Mouse (Mus musculus) CH12.LX (cell line): ENCODE data around the gene Dgcr8. TPM values are rescaled to one million over a fixed set of nuclear protein-coding genes. Genes with fewer than 3 reads are reported as not detected.

Source experiments
- DNase-seq: peaks from one replicate; pipeline ENCODE4 v3.0.0-alpha.2; 2013; ENCODE audit errors: extremely low read depth
- H3K27ac ChIP-seq: 2 replicates; pipeline ENCODE4 v1.5.1; 2012; ENCODE audit warnings: low read depth, mild to moderate bottlenecking, control low read depth, moderate library complexity; ENCODE audit not compliant: insufficient read depth
- H3K27me3 ChIP-seq: replicated peaks from 2 replicates; pipeline ENCODE3; 2012; ENCODE audit warnings: inconsistent platforms
- H3K36me3 ChIP-seq, 2 experiments: replicated peaks in 1 of 2; 2 replicates each; pipeline versions ENCODE3 to v1.6.1; 2012; ENCODE audit warnings: inconsistent platforms in 1 of 2, low read length in 1 of 2, mild to moderate bottlenecking in 1 of 2, mixed read lengths in 1 of 2, moderate library complexity in 1 of 2; ENCODE audit not compliant: control insufficient read depth in 1 of 2, insufficient read depth in 1 of 2
- H3K4me1 ChIP-seq, 2 experiments: 2 replicates each; pipeline ENCODE4 v1.6.1; 2012; ENCODE audit warnings: inconsistent platforms in 1 of 2, moderate library complexity in 1 of 2; ENCODE audit not compliant: insufficient read depth in 2 of 2, control insufficient read depth in 1 of 2
- H3K4me2 ChIP-seq: 2 replicates; pipeline ENCODE4 v1.6.1; 2012; ENCODE audit warnings: low read depth, mild to moderate bottlenecking, control low read depth; ENCODE audit not compliant: poor library complexity, insufficient read depth, severe bottlenecking
- H3K4me3 ChIP-seq, 3 experiments: fragments of 150-350 bp in 1 of 3; sonication (generic) in 1 of 3; replicated peaks in 1 of 3; 2 replicates each; pipeline versions ENCODE3 to v1.5.1; 2011 to 2012; ENCODE audit warnings: low read depth in 2 of 3, low read length in 2 of 3, mild to moderate bottlenecking in 2 of 3, moderate library complexity in 2 of 3, control low read depth in 1 of 3, improper control_type of control experiment in 1 of 3, inconsistent platforms in 1 of 3, mixed read lengths in 1 of 3; ENCODE audit not compliant: poor library complexity in 1 of 3
- H3K79me2 ChIP-seq: replicated peaks from 2 replicates; pipeline ENCODE4 v1.6.1; 2012; ENCODE audit warnings: mild to moderate bottlenecking, moderate library complexity; ENCODE audit not compliant: control insufficient read depth, poor library complexity, insufficient read depth, severe bottlenecking; ENCODE audit errors: extremely low read depth
- H3K9ac ChIP-seq: 2 replicates; pipeline ENCODE4 v1.6.1; 2012; ENCODE audit warnings: low read depth, mild to moderate bottlenecking, control low read depth, moderate library complexity; ENCODE audit not compliant: insufficient read depth
- H3K9me3 ChIP-seq: replicated peaks from 2 replicates; pipeline ENCODE3; 2012; ENCODE audit warnings: low read length, inconsistent platforms, mixed read lengths
- CHD2 ChIP-seq: IDR thresholded peaks from 2 replicates; pipeline ENCODE4 v1.6.1; 2011; ENCODE audit warnings: low read length, improper control_type of control experiment
- ELF1 ChIP-seq: IDR thresholded peaks from 2 replicates; pipeline ENCODE4 v1.6.1; 2014; ENCODE audit warnings: low read depth, mild to moderate bottlenecking, inconsistent platforms, low read length, improper control_type of control experiment
- ETS1 ChIP-seq: conservative IDR thresholded peaks from 2 replicates; pipeline ENCODE4 v1.6.1; 2012; ENCODE audit warnings: low read depth, mild to moderate bottlenecking, inconsistent platforms, low read length, improper control_type of control experiment, moderate library complexity
- GABPA ChIP-seq: IDR thresholded peaks from 2 replicates; pipeline ENCODE4 v1.6.1; 2012; ENCODE audit warnings: low read depth, low read length, improper control_type of control experiment, inconsistent platforms; ENCODE audit not compliant: insufficient replicate concordance
- HCFC1 ChIP-seq: IDR thresholded peaks from 2 replicates; pipeline ENCODE4 v1.6.1; 2012; ENCODE audit warnings: low read depth, mild to moderate bottlenecking, inconsistent platforms, low read length, improper control_type of control experiment
- IRF4 ChIP-seq: IDR thresholded peaks from 2 replicates; pipeline ENCODE4 v1.6.1; 2014; ENCODE audit warnings: low read depth, mild to moderate bottlenecking, inconsistent platforms, low read length, improper control_type of control experiment
- JUN ChIP-seq: IDR thresholded peaks from 2 replicates; pipeline ENCODE4 v1.6.1; 2011; ENCODE audit warnings: low read depth, mild to moderate bottlenecking, low read length, improper control_type of control experiment, moderate library complexity; ENCODE audit not compliant: insufficient read depth
- JUND ChIP-seq: conservative IDR thresholded peaks from 2 replicates; pipeline ENCODE4 v1.6.1; 2011; ENCODE audit warnings: low read depth, low read length, improper control_type of control experiment
- KAT2A ChIP-seq: IDR thresholded peaks from 2 replicates; pipeline ENCODE4 v1.6.1; 2012; ENCODE audit warnings: low read length, improper control_type of control experiment, inconsistent platforms; ENCODE audit not compliant: insufficient replicate concordance
- MAX ChIP-seq: IDR thresholded peaks from 2 replicates; pipeline ENCODE4 v1.6.1; 2011; ENCODE audit warnings: low read length, improper control_type of control experiment
- MAZ ChIP-seq: IDR thresholded peaks from 2 replicates; pipeline ENCODE4 v1.6.1; 2012; ENCODE audit warnings: low read depth, mild to moderate bottlenecking, inconsistent platforms, low read length, improper control_type of control experiment, moderate library complexity
- MEF2A ChIP-seq: IDR thresholded peaks from 2 replicates; pipeline ENCODE4 v1.6.1; 2014; ENCODE audit warnings: low read depth, mild to moderate bottlenecking, inconsistent platforms, low read length, improper control_type of control experiment, borderline replicate concordance
- MXI1 ChIP-seq: IDR thresholded peaks from 2 replicates; pipeline ENCODE4 v1.6.1; 2011; ENCODE audit warnings: mild to moderate bottlenecking, low read depth, low read length, improper control_type of control experiment
- NELFE ChIP-seq: IDR thresholded peaks from 2 replicates; pipeline ENCODE4 v1.6.1; 2011; ENCODE audit warnings: low read depth, low read length, improper control_type of control experiment
- NRF1 ChIP-seq: IDR thresholded peaks from 2 replicates; pipeline ENCODE4 v1.6.1; 2014; ENCODE audit warnings: low read depth, mild to moderate bottlenecking, inconsistent platforms, low read length, improper control_type of control experiment, moderate library complexity
- POLR2AphosphoS2 ChIP-seq: IDR thresholded peaks from 2 replicates; pipeline ENCODE4 v1.6.1; 2011; ENCODE audit warnings: low read depth, low read length, improper control_type of control experiment
- RAD21 ChIP-seq: IDR thresholded peaks from 2 replicates; pipeline ENCODE4 v1.6.1; 2011; ENCODE audit warnings: low read depth, mild to moderate bottlenecking, low read length, improper control_type of control experiment, moderate library complexity
- RCOR1 ChIP-seq: conservative IDR thresholded peaks from 2 replicates; pipeline ENCODE4 v1.6.1; 2012; ENCODE audit warnings: low read depth, mild to moderate bottlenecking, inconsistent platforms, low read length, improper control_type of control experiment
- TBP ChIP-seq: conservative IDR thresholded peaks from 2 replicates; pipeline ENCODE4 v1.6.1; 2011; ENCODE audit warnings: low read depth, low read length, improper control_type of control experiment
- TCF12 ChIP-seq: IDR thresholded peaks from 2 replicates; pipeline ENCODE4 v1.6.1; 2014; ENCODE audit warnings: low read depth, mild to moderate bottlenecking, inconsistent platforms, low read length, improper control_type of control experiment
- USF2 ChIP-seq: conservative IDR thresholded peaks from 2 replicates; pipeline ENCODE4 v1.6.1; 2011; ENCODE audit warnings: low read depth, low read length, improper control_type of control experiment
- ZKSCAN1 ChIP-seq: IDR thresholded peaks from 2 replicates; pipeline ENCODE4 v1.6.1; 2012; ENCODE audit warnings: low read depth, inconsistent platforms, low read length, improper control_type of control experiment, borderline replicate concordance
- ZMIZ1 ChIP-seq: IDR thresholded peaks from 2 replicates; pipeline ENCODE4 v1.6.1; 2012; ENCODE audit warnings: low read depth, mild to moderate bottlenecking, inconsistent platforms, low read length, improper control_type of control experiment
- ZNF384 ChIP-seq: IDR thresholded peaks from 2 replicates; pipeline ENCODE4 v1.6.1; 2012; ENCODE audit warnings: low read depth, low read length, improper control_type of control experiment, inconsistent platforms
- dilution Hi-C: fragments of 300-500 bp; cut with MboI; formaldehyde crosslinking; loops from 2 replicates; pipeline ENCODE4 v1.14.3; 2020; ENCODE audit warnings: low sequenced_read_pairs; ENCODE audit not compliant: extremely low pct_unique_long_range_greater_than_20kb, extremely low pct_ligation_motif_present
- in situ Hi-C: fragments of 300-500 bp; cut with MboI; formaldehyde crosslinking; loops from 3 replicates; pipeline ENCODE4 v1.14.3; 2019; ENCODE audit warnings: low sequenced_read_pairs, low pct_ligation_motif_present, low pct_unique_long_range_greater_than_20kb, mixed read lengths
- polyA plus RNA-seq: library from polyadenylated mRNA; unstranded; fragments of >175 nt; gene quantifications from 2 replicates; pipeline ENCODE4 v1.2.1, GENCODE M21; 2012; ENCODE audit warnings: low read depth; ENCODE audit not compliant: insufficient read length
- total RNA-seq, 2 experiments: library from RNA; depleted of rRNA; stranded (reverse); fragments of 300-350 nt in 1 of 2; fragments of >200 nt in 1 of 2; gene quantifications; 2 replicates each; pipeline ENCODE4 v1.2.3; 2012 to 2014

Gene Dgcr8
- total and polyA plus RNA-seq, 3 experiments, result 29.1 to 39.9 (median 31.8) TPM

GRCm38 (mm10) chr16:18218580-18218996 is 70.5 kb downstream of the Dgcr8 start (continued):
- TF ChIP-seq RCOR1 (peak; percentile 58), ZMIZ1 (no peak), POLR2AphosphoS2 (no peak), HCFC1 (0 out of 2 replicates have a peak, but pooled peaks have one; percentile 30)

GRCm38 (mm10) chr16:18217579-18217978 is 71.5 kb downstream of the Dgcr8 start, which contains the start of gene Ccdc188:
Gene Ccdc188, plus strand, starts transcription at chr16:18217879.
- dilution Hi-C loops (no loop called here), in situ Hi-C loops (no loop called here)
- DNase-seq, result no peak

GRCm38 (mm10) chr16:18214858-18215257 is 74.2 kb downstream of the Dgcr8 start:
- dilution Hi-C loops (no loop called here), in situ Hi-C loops (loop anchor here (5.0 kb wide), 2 partner anchors 38 to 93 kb away; no protein-coding TSS in a partner anchor)
- H3K27ac ChIP-seq, result no peak overlapping the region
- H3K36me3 ChIP-seq, result no peaks in the 10 kb centered on the region
- H3K9me3 ChIP-seq, result no peaks in the 10 kb centered on the region
- peaks cover 5% of the 10 kb centered on the region for H3K27me3 ChIP-seq
- H3K4me3 ChIP-seq, result no peak overlapping the region
- H3K79me2 ChIP-seq, result no peaks in the 10 kb centered on the region
- TF ChIP-seq MXI1 (no peak), ELF1 (no peak), POLR2AphosphoS2 (no peak), TCF12 (no peak), TBP (no peak), ZMIZ1 (no peak), IRF4 (no peak), KAT2A (no peak), NRF1 (no peak), MAZ (no peak), CHD2 (no peak), ZNF384 (no peak)
- no peak overlapping the region for H3K9ac ChIP-seq
- no peak overlapping the region for H3K4me2 ChIP-seq
- DNase-seq, result no peak
- H3K4me1 ChIP-seq, result peaks cover 30 to 55% of the 10 kb centered on the region in 2 experiments

More at GRCm38 (mm10) chr16:18217579-18217978, 71.5 kb downstream of the Dgcr8 start, which contains the start of gene Ccdc188:
- peak within 1 kb of the TSS; percentile 42 for H3K9ac ChIP-seq
- no peaks in the 10 kb centered on the region for H3K79me2 ChIP-seq
- peaks cover 3 to 7% of the 10 kb centered on the region in 2 experiments for H3K36me3 ChIP-seq
- peak within 1 kb of the TSS; percentile 93 for H3K27ac ChIP-seq
- H3K4me2 ChIP-seq, result peak within 1 kb of the TSS; percentile 88
- TF ChIP-seq ZKSCAN1 (no peak), ELF1 (no peak), MAX (no peak), RCOR1 (no peak), GABPA (no peak), POLR2AphosphoS2 (no peak), MEF2A (no peak), RAD21 (no peak), JUND (no peak), USF2 (no peak), MXI1 (no peak), ZNF384 (no peak), NELFE (no peak), IRF4 (no peak), TCF12 (no peak), JUN (no peak), ETS1 (no peak)
- no peaks in the 10 kb centered on the region for H3K9me3 ChIP-seq
- H3K4me3 ChIP-seq, result peak within 1 kb of the TSS; percentile 48 to 54 (median 53)
- no peaks in the 10 kb centered on the region for H3K27me3 ChIP-seq
- peaks cover 42 to 66% of the 10 kb centered on the region in 2 experiments for H3K4me1 ChIP-seq
